Mouse (Mus musculus) adrenal gland, postnatal 4 days (tissue): ENCODE data around the gene Shisa8. TPM values are rescaled to one million over a fixed set of nuclear protein-coding genes. Genes with fewer than 3 reads are reported as not detected.

Experiments
- DNase-seq, 2 experiments: peaks; one replicate each; pipeline ENCODE4 v3.0.0; 2021 to 2022; ENCODE audit warnings: low spot score in 2 of 2, mixed read lengths in 2 of 2
- total RNA-seq, 2 experiments: library from RNA; stranded (reverse); gene quantifications; 2 replicates each; pipeline ENCODE4 v1.2.3; 2021

Shisa8 gene
- total RNA-seq, 2 experiments from 2014 or later, result 0.70 to 0.79 TPM

GRCm38 (mm10) chr15:82206365-82207104, 6.1 kb downstream of the Shisa8 start:
- no peak for DNase-seq

GRCm38 (mm10) chr15:82204680-82205371, 7.8 kb downstream of the Shisa8 start:
- DNase-seq, result no peak

- DNase-seq, result no peak
Observed at GRCm38 (mm10) chr15:82203611-82204351, 8.8 kb downstream of the Shisa8 start.

GRCm38 (mm10) chr15:82203090-82203489, 9.5 kb downstream of the Shisa8 start:
- no peak for DNase-seq

- DNase-seq, result no peak
Observed at GRCm38 (mm10) chr15:82202086-82202485, 10.5 kb downstream of the Shisa8 start.

- no peak for DNase-seq
Observed at GRCm38 (mm10) chr15:82199546-82199945, 13.1 kb downstream of the Shisa8 start.

- no peak for DNase-seq
Observed at GRCm38 (mm10) chr15:82198342-82198741, 14.3 kb downstream of the Shisa8 start.

- DNase-seq, result no peak
Observed at GRCm38 (mm10) chr15:82197937-82198336, 14.7 kb downstream of the Shisa8 start.

GRCm38 (mm10) chr15:82197246-82197750, 15.3 kb downstream of the Shisa8 start:
- no peak for DNase-seq

GRCm38 (mm10) chr15:82196300-82196699, 16.3 kb downstream of the Shisa8 start:
- no peak for DNase-seq

GRCm38 (mm10) chr15:82192617-82193016, 20.0 kb downstream of the Shisa8 start:
- DNase-seq, result no peak

GRCm38 (mm10) chr15:82188481-82189240, 24.0 kb downstream of the Shisa8 start:
- DNase-seq, result no peak

GRCm38 (mm10) chr15:82187924-82188323, 24.7 kb downstream of the Shisa8 start:
- DNase-seq, result no peak

GRCm38 (mm10) chr15:82187401-82187800, 25.2 kb downstream of the Shisa8 start:
- no peak for DNase-seq

GRCm38 (mm10) chr15:82186931-82187330, 25.7 kb downstream of the Shisa8 start:
- DNase-seq, result no peak

GRCm38 (mm10) chr15:82186131-82186530, 26.5 kb downstream of the Shisa8 start:
- DNase-seq, result no peak

GRCm38 (mm10) chr15:82185062-82185783, 27.4 kb downstream of the Shisa8 start:
- no peak for DNase-seq

GRCm38 (mm10) chr15:82184656-82185055, 28.0 kb downstream of the Shisa8 start:
- DNase-seq, result no peak

- DNase-seq, result no peak
Observed at GRCm38 (mm10) chr15:82184183-82184582, 28.4 kb downstream of the Shisa8 start.

- no peak for DNase-seq
Observed at GRCm38 (mm10) chr15:82183596-82183995, 29.0 kb downstream of the Shisa8 start.
